Mouse (Mus musculus): Measurements from ENCODE around the gene Ufd1.

Ufd1 gene

GRCm38 (mm10) chr16:18811468-18812384 lies at the start of gene Ufd1, which contains the start of gene Cdc45:
Ufd1 (plus strand) TSS chr16:18811779.
Cdc45 (minus strand) TSS chr16:18811987.
- ChIA-PET POLR2A (interaction anchor here (0.5 to 4.4 kb wide), 126 partner anchors 9 to 1329 kb away, joined by 3 to 83 read pairs (median 5); partner anchors contain the start of genes 2510002D24Rik (in 4 of the 4), Gm28539 (in 4 of the 4), Hira (in 4 of the 4) and Mrpl40 (in 4 of the 4)), CTCF (interaction anchor here (0.5 to 2.1 kb wide), 13 partner anchors 11 to 1723 kb away, joined by 3 to 8 read pairs (median 5); partner anchors contain the start of genes Ap2m1 (in 1 of the 4) and Cldn5 (in 1 of the 4))

DNA sequence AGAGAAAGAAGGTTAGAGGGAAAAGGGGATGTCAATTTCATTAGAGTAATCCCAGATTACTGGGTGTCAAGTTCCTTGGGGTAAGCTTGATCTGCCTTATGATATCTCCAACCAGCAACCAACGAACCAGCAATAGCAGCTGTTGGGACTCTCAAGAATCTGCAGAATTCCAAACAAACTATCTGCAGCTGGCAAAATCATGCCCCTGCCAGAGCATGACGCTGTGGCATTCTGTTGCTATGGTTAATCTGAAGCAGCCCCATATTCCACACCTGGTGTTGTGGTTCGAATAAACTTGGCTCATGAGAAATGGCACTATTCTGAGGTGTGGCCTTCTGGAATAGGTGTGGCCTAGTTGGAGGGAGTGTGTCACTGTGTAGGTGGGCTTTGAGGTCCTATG lies 48.6 kb upstream of the Ufd1 start:
- CTCF ChIA-PET, result no interaction called here
- POLR2A ChIA-PET, result interaction anchor here in 3 of 4 experiments (0.6 to 6.6 kb wide), 4 partner anchors 12 to 540 kb away, joined by 3 to 39 read pairs (median 7); partner anchors contain the start of gene Cldn5 (in 1 of the 3)

DNA sequence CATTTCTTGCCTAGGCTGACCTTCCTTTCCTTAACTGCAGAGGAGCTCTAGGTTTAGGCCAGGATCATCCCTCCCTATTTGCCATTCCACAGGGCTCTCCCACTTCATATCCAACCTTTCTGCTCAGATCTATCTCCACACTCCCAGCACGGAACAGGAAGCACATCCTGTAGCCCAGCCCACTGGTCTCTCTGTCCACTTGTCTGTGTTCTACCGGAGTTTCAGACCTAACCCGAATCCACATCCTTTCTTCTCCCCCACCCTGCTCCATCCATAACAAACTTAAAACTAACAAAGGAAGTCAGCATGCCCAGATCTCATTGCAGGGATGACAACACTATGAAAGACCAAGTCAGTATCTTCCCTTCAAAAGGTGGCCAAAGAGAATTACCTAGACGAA lies 45.2 kb upstream of the Ufd1 start:
- POLR2A ChIA-PET, result interaction anchor here in 2 of 4 experiments (0.5 to 6.6 kb wide), 7 partner anchors 10 to 113 kb away, joined by 3 to 39 read pairs (median 4); partner anchors contain the start of gene Cldn5 (in 2 of the 2)

DNA sequence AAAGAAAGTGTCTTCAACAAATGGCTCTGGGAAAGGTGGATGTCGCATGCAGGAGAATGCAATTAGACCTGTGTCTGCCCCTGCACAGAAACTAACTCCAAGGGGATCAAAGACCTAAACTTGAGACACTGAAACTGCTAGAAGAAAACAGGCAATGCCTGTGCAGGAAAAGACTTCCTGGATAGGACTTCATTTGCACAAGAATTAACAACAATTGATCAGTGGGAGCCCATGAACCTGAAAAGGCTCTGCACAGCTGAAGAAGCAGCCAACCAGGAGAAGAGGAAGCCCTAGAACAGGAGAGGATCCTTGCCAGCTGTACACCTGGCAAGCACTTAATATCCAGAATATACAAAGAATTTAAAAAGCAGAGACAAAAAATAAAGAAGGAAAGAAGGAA lies 42.1 kb upstream of the Ufd1 start:
- ChIA-PET CTCF (interaction anchor here in 1 of 4 experiments (1.6 kb wide), 1 partner anchor 91 kb away, joined by 5 read pairs; no protein-coding TSS in a partner anchor), POLR2A (interaction anchor here in 3 of 4 experiments (0.8 to 1.6 kb wide), 8 partner anchors 8 to 69 kb away, joined by 3 to 5 read pairs (median 3); partner anchors contain the start of genes Cdc45 (in 2 of the 3) and Ufd1 (in 2 of the 3))

More for the DNA sequence above, 45.2 kb upstream of the Ufd1 start:
- CTCF ChIA-PET, result no interaction called here

GRCm38 (mm10) chr16:18773936-18774335 lies 37.6 kb upstream of the Ufd1 start:
- ChIA-PET CTCF (interaction anchor here in 1 of 4 experiments (0.7 kb wide), 1 partner anchor 1412 kb away, joined by 4 read pairs; no protein-coding TSS in a partner anchor), POLR2A (interaction anchor here in 3 of 4 experiments (0.9 to 5.4 kb wide), 8 partner anchors 9 to 78 kb away, joined by 3 to 83 read pairs (median 4); partner anchors contain the start of genes Cdc45 (in 2 of the 3) and Ufd1 (in 2 of the 3))

- ChIA-PET CTCF (interaction anchor here in 3 of 4 experiments (0.6 to 2.0 kb wide), 7 partner anchors 36 to 89 kb away, joined by 3 to 11 read pairs (median 4); partner anchors contain the start of genes Cdc45 (in 1 of the 3) and Ufd1 (in 1 of the 3)), POLR2A (interaction anchor here in 3 of 4 experiments (0.6 to 5.4 kb wide), 101 partner anchors 7 to 1614 kb away, joined by 3 to 83 read pairs (median 4); partner anchors contain the start of genes Cdc45 (in 3 of the 3), Hira (in 3 of the 3), Mrpl40 (in 3 of the 3) and Ufd1 (in 3 of the 3))
Measured at GRCm38 (mm10) chr16:18775621-18776555, 35.7 kb upstream of the Ufd1 start.

- POLR2A ChIA-PET, result interaction anchor here in 3 of 4 experiments (0.5 to 5.4 kb wide), 100 partner anchors 8 to 1613 kb away, joined by 3 to 83 read pairs (median 4); partner anchors contain the start of genes Cdc45 (in 3 of the 3), Hira (in 3 of the 3), Mrpl40 (in 3 of the 3) and Ufd1 (in 3 of the 3)
- CTCF ChIA-PET, result interaction anchor here in 3 of 4 experiments (0.6 to 2.0 kb wide), 7 partner anchors 35 to 422 kb away, joined by 3 to 11 read pairs (median 4); partner anchors contain the start of genes Cdc45 (in 1 of the 3) and Ufd1 (in 1 of the 3)
Measured at GRCm38 (mm10) chr16:18776556-18777100, 35.0 kb upstream of the Ufd1 start, which contains the start of gene Cldn5. Cldn5 (plus strand) TSS chr16:18776847.

GRCm38 (mm10) chr16:18777101-18778080 lies 34.2 kb upstream of the Ufd1 start:
- ChIA-PET CTCF (interaction anchor here in 3 of 4 experiments (0.6 to 2.0 kb wide), 9 partner anchors 35 to 423 kb away, joined by 3 to 11 read pairs (median 4); partner anchors contain the start of genes Cdc45 (in 1 of the 3) and Ufd1 (in 1 of the 3)), POLR2A (interaction anchor here in 3 of 4 experiments (0.5 to 5.4 kb wide), 101 partner anchors 7 to 1613 kb away, joined by 3 to 83 read pairs (median 5); partner anchors contain the start of genes Cdc45 (in 3 of the 3), Hira (in 3 of the 3), Mrpl40 (in 3 of the 3) and Ufd1 (in 3 of the 3))

GRCm38 (mm10) chr16:18778461-18778860 lies 33.1 kb upstream of the Ufd1 start:
- ChIA-PET CTCF (interaction anchor here in 1 of 4 experiments (1.3 kb wide), 1 partner anchor 83 kb away, joined by 3 read pairs; no protein-coding TSS in a partner anchor), POLR2A (interaction anchor here in 3 of 4 experiments (0.6 to 5.4 kb wide), 34 partner anchors 8 to 689 kb away, joined by 3 to 83 read pairs (median 8); partner anchors contain the start of genes Cdc45 (in 3 of the 3), Ufd1 (in 3 of the 3), 2510002D24Rik (in 1 of the 3) and Gm28539 (in 1 of the 3))

- ChIA-PET POLR2A (interaction anchor here in 2 of 4 experiments (1.1 to 1.8 kb wide), 7 partner anchors 10 to 165 kb away, joined by 3 to 10 read pairs (median 5); partner anchors contain the start of genes Cdc45 (in 2 of the 2), Ufd1 (in 2 of the 2), 2510002D24Rik (in 1 of the 2) and Gm28539 (in 1 of the 2)), CTCF (interaction anchor here in 1 of 4 experiments (1.2 to 2.1 kb wide), 2 partner anchors 85 to 94 kb away, joined by 3 to 8 read pairs; no protein-coding TSS in a partner anchor)
Measured at GRCm38 (mm10) chr16:18781810-18782209, 29.8 kb upstream of the Ufd1 start.

GRCm38 (mm10) chr16:18785025-18785424 lies 26.6 kb upstream of the Ufd1 start:
- POLR2A ChIA-PET, result interaction anchor here in 2 of 4 experiments (0.6 to 2.1 kb wide), 8 partner anchors 8 to 1407 kb away, joined by 3 to 6 read pairs (median 4); partner anchors contain the start of genes Cdc45 (in 1 of the 2), Cldn5 (in 1 of the 2) and Ufd1 (in 1 of the 2)
- CTCF ChIA-PET, result no interaction called here

GRCm38 (mm10) chr16:18785485-18785884 lies 26.1 kb upstream of the Ufd1 start:
- CTCF ChIA-PET, result no interaction called here
- POLR2A ChIA-PET, result interaction anchor here in 2 of 4 experiments (0.6 to 2.1 kb wide), 7 partner anchors 9 to 89 kb away, joined by 3 to 7 read pairs (median 5); partner anchors contain the start of gene Cldn5 (in 2 of the 2)

DNA sequence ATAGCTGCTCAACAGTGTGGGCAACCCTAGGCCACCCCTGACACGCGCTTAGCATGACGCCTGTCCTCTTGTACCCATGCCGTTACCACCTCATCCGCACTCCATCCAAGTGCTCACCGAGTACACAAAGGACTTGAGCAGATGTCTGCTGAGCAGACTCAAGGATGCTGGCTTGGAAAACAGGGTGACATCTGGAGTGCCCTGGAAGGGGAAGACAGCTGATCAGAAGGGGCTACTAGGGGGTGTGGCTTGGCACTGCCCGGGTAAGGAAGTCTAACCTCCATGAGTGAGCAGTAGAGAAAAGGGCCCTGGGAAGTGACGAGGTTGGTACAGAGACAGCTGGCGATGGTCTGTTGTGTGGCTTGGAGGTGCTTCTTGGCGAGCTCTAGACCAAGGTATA lies 24.9 kb upstream of the Ufd1 start:
- ChIA-PET CTCF (interaction anchor here in 1 of 4 experiments (1.3 kb wide), 1 partner anchor 99 kb away, joined by 3 read pairs; no protein-coding TSS in a partner anchor), POLR2A (interaction anchor here in 3 of 4 experiments (1.0 to 3.9 kb wide), 8 partner anchors 8 to 111 kb away, joined by 3 to 13 read pairs (median 6); partner anchors contain the start of genes Cldn5 (in 3 of the 3), 2510002D24Rik (in 1 of the 3), Cdc45 (in 1 of the 3) and Gm28539 (in 1 of the 3))

GRCm38 (mm10) chr16:18788627-18789406 lies 22.8 kb upstream of the Ufd1 start:
- ChIA-PET POLR2A (interaction anchor here in 3 of 4 experiments (0.8 to 3.9 kb wide), 9 partner anchors 9 to 23 kb away, joined by 3 to 15 read pairs (median 5); partner anchors contain the start of genes Cldn5 (in 3 of the 3), Cdc45 (in 2 of the 3) and Ufd1 (in 2 of the 3)), CTCF (interaction anchor here in 2 of 4 experiments (0.6 to 0.9 kb wide), 2 partner anchors 101 to 141 kb away, joined by 3 read pairs; no protein-coding TSS in a partner anchor)

All from embryonic stem cell, embryonic (primary cell).